ENCODE assay signal across 9 mouse cellular contexts in genomic region chr12:72407721-72408110, GRCm38 (mm10). TPM values are rescaled to one million over a fixed set of nuclear protein-coding genes. Genes with fewer than 3 reads are reported as not detected.
DNase-seq lines count a peak whose midpoint lies in the region; ATAC-seq lines count a peak whose summit lies in the region.
"Had no signal": no experiment of that assay in that cellular context is flagged by ENCODE, and none has a peak within 500 bp of the region (broad histone marks: within the 10 kb centered on the region; RNA-seq: fewer than 3 reads in every experiment).

No protein-coding gene starts in this region.

- H3K27me3 ChIP-seq in kidney, embryonic 14.5 days (ENCODE audit: control insufficient read depth, insufficient read depth, low read length) = peaks cover 24% of the 10 kb centered on the region
- H3K27me3 ChIP-seq in forebrain, embryonic 13.5 days = peaks cover 9% of the 10 kb centered on the region; the same call in 1 of the 2 replicates
- H3K27me3 ChIP-seq in liver, embryonic 13.5 days = peaks cover 33% of the 10 kb centered on the region

- no peak for DNase-seq in kidney, postnatal 10 days
- DNase-seq in ZHBTc4 (ENCODE audit: low read depth, low spot score) = peak; percentile 56
- DNase-seq in liver, embryonic 13.5 days = no peak
- no peak for DNase-seq in yolk sac, embryonic 10.5 days (ENCODE audit: low spot score)
- DNase-seq in ovary, postnatal 14 days (ENCODE audit: low spot score) = no peak
- no peak for DNase-seq in cerebellum, adult 11-12 months

- no peak for ATAC-seq in kidney, embryonic 14.5 days (ENCODE audit: low FRiP score, low TSS enrichment)
- ATAC-seq in forebrain, embryonic 13.5 days = peak; percentile 26
- ATAC-seq in liver, embryonic 13.5 days (ENCODE audit: low read depth) = no peak

- under 1% methylated on average over 17 of the region's 17 CpGs for WGBS in kidney, embryonic 14.5 days
- under 1% methylated on average over 17 of the region's 17 CpGs for WGBS in forebrain, embryonic 13.5 days
- 1% methylated on average over 17 of the region's 17 CpGs for WGBS in liver, embryonic 13.5 days (ENCODE audit: insufficient replicate concordance)

- H3K9me3 ChIP-seq in kidney, embryonic 14.5 days (ENCODE audit: control insufficient read depth, low read length) = no peaks in the 10 kb centered on the region
- no peaks in the 10 kb centered on the region for H3K9me3 ChIP-seq in forebrain, embryonic 13.5 days (replicated peaks)
- no peaks in the 10 kb centered on the region for H3K9me3 ChIP-seq in liver, embryonic 13.5 days (replicated peaks)

- peak overlapping the region; percentile 54 for H3K4me3 ChIP-seq in kidney, embryonic 14.5 days (ENCODE audit: low read length)
- peak overlapping the region; percentile 74 for H3K4me3 ChIP-seq in forebrain, embryonic 13.5 days
- peak overlapping the region; percentile 50 for H3K4me3 ChIP-seq in liver, embryonic 13.5 days (replicated peaks)

- H3K36me3 ChIP-seq in kidney, embryonic 14.5 days (ENCODE audit: control insufficient read depth, insufficient read depth, low read length) = no peaks in the 10 kb centered on the region
- no peaks in the 10 kb centered on the region for H3K36me3 ChIP-seq in forebrain, embryonic 13.5 days (ENCODE audit: poor library complexity, severe bottlenecking)
- H3K36me3 ChIP-seq in liver, embryonic 13.5 days = no peaks in the 10 kb centered on the region

- peak overlapping the region; percentile 91 for H3K4me2 ChIP-seq in kidney, embryonic 14.5 days (replicated peaks; ENCODE audit: low read depth, low read length)
- peak overlapping the region; percentile 88 for H3K4me2 ChIP-seq in forebrain, embryonic 13.5 days
- peak overlapping the region; percentile 64 for H3K4me2 ChIP-seq in liver, embryonic 13.5 days

- peaks cover 8% of the 10 kb centered on the region; the same call in 1 of the 2 replicates for H3K4me1 ChIP-seq in kidney, embryonic 14.5 days (ENCODE audit: control insufficient read depth, insufficient read depth, low read length)
- H3K4me1 ChIP-seq in forebrain, embryonic 13.5 days = peaks cover 21% of the 10 kb centered on the region
- peaks cover 11% of the 10 kb centered on the region for H3K4me1 ChIP-seq in liver, embryonic 13.5 days (replicated peaks)

- no peak overlapping the region for H3K9ac ChIP-seq in kidney, embryonic 14.5 days (ENCODE audit: low read depth, low read length)
- H3K9ac ChIP-seq in forebrain, embryonic 13.5 days = peak overlapping the region; percentile 82
- no peak overlapping the region for H3K9ac ChIP-seq in liver, embryonic 13.5 days

- no peak overlapping the region for H3K27ac ChIP-seq in kidney, embryonic 14.5 days (ENCODE audit: low read depth, low read length)
- H3K27ac ChIP-seq in forebrain, embryonic 13.5 days = no peak overlapping the region
- no peak overlapping the region for H3K27ac ChIP-seq in liver, embryonic 13.5 days

RNA-seq across cellular contexts. Expression of gene Rtn1, which starts 1.1 kb away (rescaled TPM):
- 3.2 and 3.6 TPM in 2 replicates for polyA plus RNA-seq in kidney, embryonic 14.5 days (2014; fragmentation: Nextera tagmentation; extraction: Ambion mirVana)
- polyA plus RNA-seq in forebrain, embryonic 13.5 days (2015; fragmentation: Nextera tagmentation; extraction: Ambion mirVana) = 1,241 and 1,349 TPM in 2 replicates
- polyA plus RNA-seq in liver, embryonic 13.5 days (2015; fragmentation: Nextera tagmentation; extraction: Ambion mirVana) = 2.1 and 2.9 TPM in 2 replicates

RNA-seq across cellular contexts. Expression of gene Lrrc9, which starts 34.0 kb away (rescaled TPM):
- polyA plus RNA-seq in kidney, embryonic 14.5 days (2014; fragmentation: Nextera tagmentation; extraction: Ambion mirVana) = 0.80 and 0.96 TPM in 2 replicates
- 3.0 and 3.2 TPM in 2 replicates for polyA plus RNA-seq in forebrain, embryonic 13.5 days (2015; fragmentation: Nextera tagmentation; extraction: Ambion mirVana)
- 0.25 and 0.35 TPM in 2 replicates for polyA plus RNA-seq in liver, embryonic 13.5 days (2015; fragmentation: Nextera tagmentation; extraction: Ambion mirVana)
- polyA plus RNA-seq: Patski had no signal

Comparison
In these comparisons a context has a peak if more than half of its experiments do, and no peak if none do; other contexts are left out.
1. RNA of gene Rtn1, which starts 1.1 kb away (polyA plus RNA-seq): 1,241 to 1,349 TPM in forebrain, embryonic 13.5 days; 3.2 to 3.6 TPM in kidney, embryonic 14.5 days and 2.1 to 2.9 TPM in liver, embryonic 13.5 days; every median in the first group is over 100 times any median in the second.
2. Peak in every context shown above with its lines, with median percentiles within 50 percentile points of each other: H3K4me2 ChIP-seq and H3K4me3 ChIP-seq.